In the genomic region with DNA sequence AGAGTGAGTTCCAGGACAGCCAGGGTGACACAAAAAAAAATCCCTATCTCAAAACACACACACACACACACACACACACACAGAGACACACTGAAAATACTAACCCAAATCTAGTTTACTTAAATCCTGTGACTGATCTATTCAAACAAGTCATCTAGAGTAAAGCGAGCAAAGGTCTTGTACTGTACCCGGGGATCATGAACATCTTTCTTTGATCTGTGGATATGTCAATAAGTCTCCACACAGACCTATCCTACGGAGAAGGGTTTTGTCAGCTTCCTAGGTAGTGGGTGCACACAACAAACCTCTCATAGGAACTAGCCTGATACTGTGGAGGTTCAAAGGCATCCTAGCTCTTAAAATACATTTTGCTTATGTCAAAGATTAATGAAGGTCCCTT, we compare ENCODE assay signal across 24 mouse cellular contexts.
DNase-seq lines count a peak whose midpoint lies in the region; ATAC-seq and TF ChIP-seq lines count a peak whose summit lies in the region.
"Had no signal": no experiment of that assay in that cellular context is flagged by ENCODE, and none has a peak within 500 bp of the region (broad histone marks: within the 10 kb centered on the region; RNA-seq: fewer than 3 reads in every experiment).

No protein-coding gene starts in this region.

- H3K27ac ChIP-seq in liver, embryonic 11.5 days (ENCODE audit: low read depth, low read length), result no peak overlapping the region
- H3K27ac ChIP-seq in liver, embryonic 12.5 days, result no peak overlapping the region
- no peak overlapping the region for H3K27ac ChIP-seq in liver, embryonic 14.5 days
- 0 out of 2 replicates have a peak overlapping the region, but pooled peaks have one; percentile 48 for H3K27ac ChIP-seq in liver, embryonic 16.5 days (ENCODE audit: low read length)
- H3K27ac ChIP-seq: embryonic facial prominence, embryonic 13.5 days; embryonic facial prominence, embryonic 15.5 days; forebrain, embryonic 10.5 days; forebrain, embryonic 12.5 days had no signal

- H3K4me1 ChIP-seq in liver, embryonic 11.5 days (replicated peaks; ENCODE audit: control insufficient read depth, insufficient read depth, low read length), result no peaks in the 10 kb centered on the region; the same call in 1 of the 2 replicates
- H3K4me1 ChIP-seq in liver, embryonic 12.5 days, result no peaks in the 10 kb centered on the region
- peaks cover 0 to 2% of the 10 kb centered on the region in 2 experiments; a peak in 1 of 4 replicates for H3K4me1 ChIP-seq in liver, embryonic 14.5 days (replicated peaks; ENCODE audit: control insufficient read depth in 2 of 2, insufficient read depth in 2 of 2, low read length in 1 of 2)
- H3K4me1 ChIP-seq in liver, embryonic 16.5 days (ENCODE audit: control insufficient read depth, low read depth, low read length), result no peaks in the 10 kb centered on the region
- H3K4me1 ChIP-seq: embryonic facial prominence, embryonic 15.5 days had no signal

- no peak overlapping the region for H3K9ac ChIP-seq in liver, embryonic 11.5 days (ENCODE audit: low read depth, low read length)
- no peak overlapping the region for H3K9ac ChIP-seq in liver, embryonic 12.5 days
- H3K9ac ChIP-seq in liver, embryonic 14.5 days (replicated peaks), result no peak overlapping the region
- no peak overlapping the region for H3K9ac ChIP-seq in liver, embryonic 16.5 days (ENCODE audit: low read depth, low read length)
- H3K9ac ChIP-seq: embryonic facial prominence, embryonic 13.5 days; embryonic facial prominence, embryonic 15.5 days; forebrain, embryonic 12.5 days had no signal

- TF ChIP-seq CTCF in liver, embryonic 14.5 days (IDR thresholded peaks at IDR 0.05; ENCODE audit: low read depth), result no peak

- no peak for TF ChIP-seq EP300 in liver, embryonic 14.5 days (IDR thresholded peaks at IDR 0.05; ENCODE audit: low read depth)

- 72% methylated on average over 3 of the region's 3 CpGs for WGBS in liver, embryonic 11.5 days
- WGBS in liver, embryonic 12.5 days (ENCODE audit: insufficient replicate concordance), result 74% methylated on average over 3 of the region's 3 CpGs
- WGBS in liver, embryonic 14.5 days (ENCODE audit: insufficient replicate concordance), result 72% methylated on average over 3 of the region's 3 CpGs
- 60% methylated on average over 3 of the region's 3 CpGs for WGBS in liver, embryonic 16.5 days (ENCODE audit: insufficient replicate concordance)

- H3K4me2 ChIP-seq in liver, embryonic 11.5 days, result no peak overlapping the region
- no peak overlapping the region for H3K4me2 ChIP-seq in liver, embryonic 12.5 days
- H3K4me2 ChIP-seq in liver, embryonic 14.5 days (ENCODE audit: low read depth), result no peak overlapping the region
- H3K4me2 ChIP-seq in liver, embryonic 16.5 days (ENCODE audit: low read depth, low read length), result no peak overlapping the region
- H3K4me2 ChIP-seq: embryonic facial prominence, embryonic 13.5 days; embryonic facial prominence, embryonic 15.5 days; forebrain, embryonic 12.5 days had no signal

- no peak overlapping the region for H3K4me3 ChIP-seq in liver, embryonic 11.5 days (ENCODE audit: low read depth, low read length)
- no peak overlapping the region for H3K4me3 ChIP-seq in liver, embryonic 12.5 days
- H3K4me3 ChIP-seq in liver, embryonic 14.5 days (ENCODE audit: insufficient read depth in 1 of 2, low read depth in 2 of 2, low read length in 2 of 2), result no peak overlapping the region
- no peak overlapping the region for H3K4me3 ChIP-seq in liver, embryonic 16.5 days (ENCODE audit: low read depth, low read length)
- H3K4me3 ChIP-seq: embryonic facial prominence, embryonic 13.5 days; embryonic facial prominence, embryonic 15.5 days; erythroblast, embryonic 14.5 days; forebrain, embryonic 10.5 days; forebrain, embryonic 12.5 days had no signal

- DNase-seq in liver, embryonic 11.5 days (ENCODE audit: low spot score), result no peak
- DNase-seq in liver, embryonic 14.5 days (ENCODE audit: low read depth in 3 of 3, low spot score in 3 of 3), result peak in 2 of 3 experiments; percentile 6 to 12
- no peak for DNase-seq in embryo, embryonic 10 days (ENCODE audit: low spot score)
- DNase-seq in heart, postnatal 10 days, result no peak
- DNase-seq in frontal cortex, postnatal 10 days (ENCODE audit: low spot score in 2 of 2), result no peak
- no peak for DNase-seq in neural tube, embryonic 10.5 days (ENCODE audit: extremely low spot score, low spot score)
- DNase-seq: adrenal gland, adult 2 months; adrenal gland, postnatal 10 days; adrenal gland, postnatal 36 days; cerebellum, adult 11-12 months; cerebellum, adult 2 months; cerebellum, adult 9-10 months; cerebellum, postnatal 10 days; cerebellum, postnatal 25 days; embryo, embryonic 11 days had no signal

- peak; percentile 66; the same call in 1 of the 2 replicates for ATAC-seq in liver, embryonic 11.5 days (replicated peaks; ENCODE audit: low FRiP score)
- ATAC-seq in liver, embryonic 12.5 days, result peak; percentile 73
- peak; percentile 56 for ATAC-seq in liver, embryonic 14.5 days (ENCODE audit: insufficient read depth)
- peak; percentile 92 for ATAC-seq in liver, embryonic 16.5 days (ENCODE audit: low read depth)
- ATAC-seq: forebrain, embryonic 14.5 days; forebrain, embryonic 16.5 days had no signal

- H3K27me3 ChIP-seq in liver, embryonic 11.5 days (replicated peaks; ENCODE audit: control insufficient read depth, insufficient read depth, low read length), result no peaks in the 10 kb centered on the region
- no peaks in the 10 kb centered on the region for H3K27me3 ChIP-seq in liver, embryonic 12.5 days (replicated peaks)
- H3K27me3 ChIP-seq in liver, embryonic 14.5 days (ENCODE audit: control insufficient read depth, insufficient read depth, low read length), result no peaks in the 10 kb centered on the region
- no peaks in the 10 kb centered on the region for H3K27me3 ChIP-seq in liver, embryonic 16.5 days (ENCODE audit: control insufficient read depth, insufficient read depth, low read depth, low read length)
- H3K27me3 ChIP-seq: embryonic facial prominence, embryonic 13.5 days; embryonic facial prominence, embryonic 15.5 days; forebrain, embryonic 12.5 days had no signal

- intact Hi-C loops in heart, postnatal 10 days (cut with DNase I), result no loop called here

- H3K9me3 ChIP-seq in liver, embryonic 11.5 days (ENCODE audit: control insufficient read depth, low read length), result no peaks in the 10 kb centered on the region
- no peaks in the 10 kb centered on the region for H3K9me3 ChIP-seq in liver, embryonic 12.5 days (replicated peaks)
- no peaks in the 10 kb centered on the region for H3K9me3 ChIP-seq in liver, embryonic 14.5 days (ENCODE audit: control insufficient read depth, low read length)
- no peaks in the 10 kb centered on the region; the same call in 1 of the 2 replicates for H3K9me3 ChIP-seq in liver, embryonic 16.5 days (replicated peaks; ENCODE audit: control insufficient read depth, low read length)
- H3K9me3 ChIP-seq: embryonic facial prominence, embryonic 13.5 days; embryonic facial prominence, embryonic 15.5 days; forebrain, embryonic 10.5 days; forebrain, embryonic 12.5 days had no signal

- H3K36me3 ChIP-seq in liver, embryonic 11.5 days (ENCODE audit: control insufficient read depth, insufficient read depth, low read length), result no peaks in the 10 kb centered on the region
- no peaks in the 10 kb centered on the region for H3K36me3 ChIP-seq in liver, embryonic 12.5 days
- H3K36me3 ChIP-seq in liver, embryonic 14.5 days (replicated peaks; ENCODE audit: control insufficient read depth, insufficient read depth, low read depth), result no peaks in the 10 kb centered on the region
- H3K36me3 ChIP-seq in liver, embryonic 16.5 days (ENCODE audit: control insufficient read depth, insufficient read depth), result no peaks in the 10 kb centered on the region

Comparison
In these comparisons a context has a peak if more than half of its experiments do, and no peak if none do; other contexts are left out.
1. DNase-seq: peak in liver, embryonic 14.5 days (2 of 3); none in liver, embryonic 11.5 days (single experiment), embryo, embryonic 10 days (single experiment), heart, postnatal 10 days (0 of 2), frontal cortex, postnatal 10 days (0 of 2) and neural tube, embryonic 10.5 days (single experiment).
2. Peak in every context shown above with its lines, with median percentiles within 50 percentile points of each other: ATAC-seq.